Mouse (Mus musculus) frontal cortex, postnatal 25 days (tissue): ENCODE data around the gene M6pr.
A peak's percentile ranks its signal among the peaks of the same experiment; 100 is the strongest.

Experiments used
- DNase-seq, 2 experiments: peaks; one replicate each; pipeline ENCODE4 v3.0.0; 2022; ENCODE audit warnings: low spot score in 2 of 2

M6pr gene

GRCm38 (mm10) chr6:122297279-122298222, 11.0 kb upstream of the M6pr start:
- no peak for DNase-seq

- no peak for DNase-seq
Observed at GRCm38 (mm10) chr6:122298223-122298609, 10.3 kb upstream of the M6pr start.

GRCm38 (mm10) chr6:122299621-122300133, 8.8 kb upstream of the M6pr start:
- no peak for DNase-seq

GRCm38 (mm10) chr6:122302121-122302520, 6.4 kb upstream of the M6pr start:
- DNase-seq = no peak

- no peak for DNase-seq
Observed at GRCm38 (mm10) chr6:122302661-122303060, 5.9 kb upstream of the M6pr start.

GRCm38 (mm10) chr6:122303526-122303925, 5.0 kb upstream of the M6pr start:
- no peak for DNase-seq

- peak; percentile 66 to 70 for DNase-seq
Observed at GRCm38 (mm10) chr6:122304355-122304754, 4.2 kb upstream of the M6pr start.

GRCm38 (mm10) chr6:122304790-122305555, 3.5 kb upstream of the M6pr start:
- no peak for DNase-seq

GRCm38 (mm10) chr6:122306707-122307106, 1.8 kb upstream of the M6pr start:
- no peak for DNase-seq

- DNase-seq = no peak
Observed at GRCm38 (mm10) chr6:122308136-122308504, 400 bp upstream of the M6pr start.

- no peak for DNase-seq
Observed at GRCm38 (mm10) chr6:122309446-122309960, 983 bp downstream of the M6pr start.

GRCm38 (mm10) chr6:122310187-122310820, 1.8 kb downstream of the M6pr start:
- DNase-seq = no peak

GRCm38 (mm10) chr6:122318726-122319125, 10.2 kb downstream of the M6pr start:
- no peak for DNase-seq

GRCm38 (mm10) chr6:122325361-122325975, 16.9 kb downstream of the M6pr start:
- no peak for DNase-seq

GRCm38 (mm10) chr6:122333081-122333612, 24.6 kb downstream of the M6pr start:
- DNase-seq = no peak

GRCm38 (mm10) chr6:122334786-122335340, 26.3 kb downstream of the M6pr start:
- no peak for DNase-seq

GRCm38 (mm10) chr6:122337546-122337945, 29.0 kb downstream of the M6pr start:
- no peak for DNase-seq

GRCm38 (mm10) chr6:122339047-122339647, 30.6 kb downstream of the M6pr start:
- DNase-seq = peak; percentile 50 to 60

GRCm38 (mm10) chr6:122339648-122340341, 31.3 kb downstream of the M6pr start:
- DNase-seq = peak; percentile 56 to 66
